Mouse (Mus musculus) cerebral cortex, adult 2 months (tissue): Measurements from ENCODE around the gene Fbxw14.

Experiments
- WGBS: fragments of 180-500 bp; shearing (Covaris S2); methylation state at CpG from one replicate; pipeline ENCODE4 v1.1.7; 2018; 5-methylcytosine and 5-hydroxymethylcytosine counted together

Fbxw14 gene

DNA sequence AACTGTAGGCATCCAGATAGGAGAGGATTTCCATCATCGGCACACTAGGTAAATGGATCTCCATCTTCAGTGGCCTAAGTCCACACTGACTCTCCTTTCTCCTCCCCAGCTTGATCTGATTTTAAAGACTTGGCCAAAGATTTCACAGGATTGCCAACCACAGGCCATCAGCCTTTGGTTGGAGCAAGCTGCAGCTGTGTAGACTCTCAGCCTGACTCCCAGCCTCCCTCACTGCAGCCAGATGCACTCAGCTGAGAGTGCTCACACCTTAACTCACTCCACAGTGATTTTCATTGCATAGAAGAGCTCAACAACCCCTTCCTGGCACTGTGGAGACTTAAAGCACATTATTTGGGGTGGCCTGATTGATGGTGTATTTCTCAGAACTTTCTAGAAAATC lies at the start of gene Fbxw14:
Gene Fbxw14, minus strand, starts transcription at position 101 of the 400 bp plus-strand sequence.
- no CpG with 5 or more reads among the region's 1 CpGs for WGBS

DNA sequence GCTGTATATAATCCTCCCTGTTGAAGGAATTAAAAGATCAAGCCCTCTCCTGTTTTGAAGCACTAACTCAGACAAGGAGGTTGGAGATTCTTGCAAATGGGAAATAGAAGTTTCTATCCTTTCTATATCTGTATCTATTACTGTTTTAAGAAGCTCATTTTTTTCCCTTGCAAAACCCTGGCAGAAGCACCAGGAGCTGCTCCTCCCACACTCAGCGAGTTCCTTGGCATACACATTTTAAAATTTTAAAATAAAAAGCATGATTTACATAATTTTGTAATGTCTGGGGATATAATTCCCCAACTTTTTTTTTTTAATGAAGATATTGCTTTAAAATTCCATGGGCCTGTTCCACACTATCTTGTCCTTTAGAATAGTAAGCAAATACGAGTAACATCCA lies 24.4 kb downstream of the Fbxw14 start:
- WGBS, result 36% methylated on average over 2 of the region's 2 CpGs

DNA sequence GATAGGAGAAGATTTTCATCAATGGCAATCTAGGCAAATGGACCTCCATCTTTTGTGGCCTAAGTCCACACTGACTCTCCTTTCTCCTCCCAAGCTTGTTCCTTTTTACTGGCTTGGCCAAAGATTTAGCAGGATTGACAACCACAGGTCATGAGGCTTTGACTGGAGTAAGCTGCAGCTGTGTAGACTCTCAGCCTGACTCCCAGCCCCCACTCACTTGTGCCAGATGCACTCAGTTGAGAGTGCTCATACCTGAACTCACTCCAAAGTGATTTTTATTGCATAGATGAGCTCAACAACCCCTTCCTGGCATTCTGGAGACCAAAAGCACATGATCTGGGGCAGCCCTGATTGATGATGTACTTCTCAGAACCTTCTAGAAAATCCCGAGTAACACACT lies 52.8 kb downstream of the Fbxw14 start, which contains the start of gene Fbxw20:
Gene Fbxw20, minus strand, starts transcription at position 101 of the 400 bp plus-strand sequence.
- 87% methylated on average over 1 of the region's 1 CpGs for WGBS
